Comparison of ENCODE assay signal across 14 mouse cellular contexts in the genomic region with DNA sequence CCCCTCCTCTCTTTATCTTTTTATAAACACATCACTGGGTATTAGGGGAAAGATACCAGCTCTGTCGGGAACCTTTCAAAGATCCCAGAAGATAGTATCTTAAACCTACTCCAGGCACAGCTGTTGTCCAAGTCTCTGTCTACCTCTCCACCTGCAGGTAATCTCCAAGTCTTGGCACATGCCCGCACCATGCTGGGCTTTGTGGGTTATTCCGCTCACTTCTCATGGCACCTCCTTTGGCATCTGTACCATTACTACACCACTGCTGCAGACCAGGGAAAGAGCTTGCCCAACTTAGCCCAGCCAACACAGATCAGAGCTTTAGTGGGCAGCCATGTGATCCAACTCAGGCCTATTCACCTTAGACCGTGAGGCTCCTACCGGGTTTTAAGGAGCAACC.
"Had no signal": no experiment of that assay in that cellular context is flagged by ENCODE, and none has a peak within 500 bp of the region (broad histone marks: within the 10 kb centered on the region; RNA-seq: fewer than 3 reads in every experiment).

No protein-coding gene starts in this region.

- H3K9ac ChIP-seq: lung, embryonic 14.5 days; midbrain, embryonic 12.5 days; neural tube, embryonic 13.5 days; neural tube, embryonic 15.5 days had no signal

- H3K9me3 ChIP-seq: midbrain, embryonic 12.5 days; neural tube, embryonic 13.5 days; neural tube, embryonic 15.5 days had no signal

- H3K36me3 ChIP-seq: midbrain, embryonic 12.5 days; neural tube, embryonic 13.5 days; neural tube, embryonic 15.5 days had no signal

- H3K4me2 ChIP-seq: lung, embryonic 14.5 days; midbrain, embryonic 12.5 days had no signal

- H3K27me3 ChIP-seq: midbrain, embryonic 12.5 days; neural tube, embryonic 13.5 days; neural tube, embryonic 15.5 days had no signal

- H3K4me3 ChIP-seq: megakaryocyte, embryonic 14.5 days; midbrain, embryonic 12.5 days; myocyte; neural tube, embryonic 13.5 days; neural tube, embryonic 15.5 days had no signal

- H3K27ac ChIP-seq: midbrain, embryonic 12.5 days; neural tube, embryonic 13.5 days; neural tube, embryonic 15.5 days had no signal

- DNase-seq: lung, postnatal 4 days; retina, postnatal 1 day; right cerebral cortex, postnatal 25 days; right cerebral cortex, postnatal 4 days; spleen, adult 18-20 months; thymus, adult 18-20 months; thymus, postnatal 14 days; thymus, postnatal 36 days had no signal
